In genomic region chrX:169036403-169037296, GRCm38 (mm10) we compare ENCODE assay signal across 8 mouse cellular contexts.
DNase-seq lines count a peak whose midpoint lies in the region; ATAC-seq and TF ChIP-seq lines count a peak whose summit lies in the region.

No protein-coding gene starts in this region.

- no peaks in the 10 kb centered on the region for H3K4me1 ChIP-seq in embryonic fibroblast, embryonic 13.5 days (ENCODE audit: control insufficient read depth, insufficient read depth, low read length)
- H3K4me1 ChIP-seq in heart, embryonic 10.5 days, result no peaks in the 10 kb centered on the region
- no peaks in the 10 kb centered on the region for H3K4me1 ChIP-seq in kidney, embryonic 14.5 days (ENCODE audit: control insufficient read depth, insufficient read depth, low read length)
- H3K4me1 ChIP-seq in limb, embryonic 14.5 days (ENCODE audit: control insufficient read depth, insufficient read depth, low read length), result no peaks in the 10 kb centered on the region
- no peaks in the 10 kb centered on the region for H3K4me1 ChIP-seq in midbrain, embryonic 15.5 days

- 16% methylated on average over 29 of the region's 32 CpGs for WGBS in heart, embryonic 10.5 days
- 20% methylated on average over 32 of the region's 32 CpGs for WGBS in kidney, embryonic 14.5 days
- WGBS in limb, embryonic 14.5 days, result 19% methylated on average over 31 of the region's 32 CpGs
- WGBS in midbrain, embryonic 15.5 days, result 29% methylated on average over 32 of the region's 32 CpGs

- peak overlapping the region; percentile 44 for H3K4me3 ChIP-seq in embryonic fibroblast, embryonic 13.5 days (ENCODE audit: insufficient read depth, low read length)
- H3K4me3 ChIP-seq in heart, embryonic 10.5 days, result peak overlapping the region; percentile 59
- H3K4me3 ChIP-seq in kidney, embryonic 14.5 days (ENCODE audit: low read length), result peak overlapping the region; percentile 33
- peak overlapping the region; percentile 28 for H3K4me3 ChIP-seq in limb, embryonic 14.5 days (replicated peaks; ENCODE audit: low read length)
- peak overlapping the region; percentile 37 for H3K4me3 ChIP-seq in midbrain, embryonic 15.5 days

- peak; percentile 99 for ATAC-seq in kidney, embryonic 14.5 days (ENCODE audit: low FRiP score, low TSS enrichment)
- peak; percentile 79 for ATAC-seq in limb, embryonic 14.5 days (ENCODE audit: low FRiP score, low read depth)
- peak; percentile 94 for ATAC-seq in midbrain, embryonic 15.5 days (replicated peaks)
- ATAC-seq in activated CD4-positive, CD25-positive, alpha-beta regulatory T cell, adult 4 months, result no peak

- H3K27me3 ChIP-seq in heart, embryonic 10.5 days (ENCODE audit: insufficient read depth, poor library complexity, severe bottlenecking), result peaks cover 16% of the 10 kb centered on the region; the same call in 1 of the 2 replicates
- no peaks in the 10 kb centered on the region; the same call in 1 of the 2 replicates for H3K27me3 ChIP-seq in kidney, embryonic 14.5 days (ENCODE audit: control insufficient read depth, insufficient read depth, low read length)
- no peaks in the 10 kb centered on the region for H3K27me3 ChIP-seq in limb, embryonic 14.5 days (ENCODE audit: control insufficient read depth, insufficient read depth, low read length)
- H3K27me3 ChIP-seq in midbrain, embryonic 15.5 days (replicated peaks), result peaks cover 25% of the 10 kb centered on the region

- H3K27ac ChIP-seq in embryonic fibroblast, embryonic 13.5 days (ENCODE audit: insufficient read depth, low read length), result no peak overlapping the region
- H3K27ac ChIP-seq in heart, embryonic 10.5 days, result peak overlapping the region; percentile 73; the same call in 1 of the 2 replicates
- no peak overlapping the region for H3K27ac ChIP-seq in kidney, embryonic 14.5 days (ENCODE audit: low read depth, low read length)
- no peak overlapping the region for H3K27ac ChIP-seq in limb, embryonic 14.5 days (replicated peaks; ENCODE audit: low read depth, low read length)
- H3K27ac ChIP-seq in midbrain, embryonic 15.5 days, result no peak overlapping the region

- DNase-seq in brain, embryonic 14.5 days (ENCODE audit: low read depth), result peak; percentile 80
- peak; percentile 83 for DNase-seq in heart, embryonic 10.5 days (ENCODE audit: low spot score)
- peak; percentile 54 for DNase-seq in limb, embryonic 14.5 days (ENCODE audit: low spot score)
- peak; percentile 56 to 63 for DNase-seq in spleen, adult 18-20 months

- H3K9ac ChIP-seq in kidney, embryonic 14.5 days (ENCODE audit: low read depth, low read length), result peak overlapping the region; percentile 47
- 0 out of 2 replicates have a peak overlapping the region, but pooled peaks have one; percentile 28 for H3K9ac ChIP-seq in limb, embryonic 14.5 days (ENCODE audit: low read depth, low read length, severe bottlenecking)
- no peak overlapping the region; the same call in 1 of the 2 replicates for H3K9ac ChIP-seq in midbrain, embryonic 15.5 days

- no peak for TF ChIP-seq POLR2A in brain, embryonic 14.5 days (IDR thresholded peaks at IDR 0.05; ENCODE audit: borderline replicate concordance, extremely low read depth, insufficient read depth, insufficient read length, poor library complexity, severe bottlenecking)
- TF ChIP-seq POLR2A in embryonic fibroblast, embryonic 13.5 days (IDR thresholded peaks at IDR 0.05; ENCODE audit: low read depth, low read length), result 0 out of 2 replicates have a peak, but pooled peaks have one; percentile 20
- no peak for TF ChIP-seq POLR2A in limb, embryonic 14.5 days (IDR thresholded peaks at IDR 0.05; ENCODE audit: borderline replicate concordance, extremely low read depth, insufficient read depth, insufficient read length)

- H3K36me3 ChIP-seq in heart, embryonic 10.5 days, result no peaks in the 10 kb centered on the region
- H3K36me3 ChIP-seq in kidney, embryonic 14.5 days (ENCODE audit: control insufficient read depth, insufficient read depth, low read length), result no peaks in the 10 kb centered on the region
- H3K36me3 ChIP-seq in limb, embryonic 14.5 days (ENCODE audit: control insufficient read depth, insufficient read depth, low read length), result no peaks in the 10 kb centered on the region
- no peaks in the 10 kb centered on the region for H3K36me3 ChIP-seq in midbrain, embryonic 15.5 days (replicated peaks)

- H3K4me2 ChIP-seq in kidney, embryonic 14.5 days (replicated peaks; ENCODE audit: low read depth, low read length), result peak overlapping the region; percentile 49
- peak overlapping the region; percentile 48 for H3K4me2 ChIP-seq in limb, embryonic 14.5 days (replicated peaks; ENCODE audit: low read depth, low read length, severe bottlenecking)
- peak overlapping the region; percentile 64 for H3K4me2 ChIP-seq in midbrain, embryonic 15.5 days

- peak; percentile 33; the same call in 1 of the 2 replicates for TF ChIP-seq CTCF in brain, embryonic 14.5 days (IDR thresholded peaks at IDR 0.05; ENCODE audit: borderline replicate concordance, extremely low read depth, insufficient read depth, insufficient read length)
- peak; percentile 39; the same call in 1 of the 2 replicates for TF ChIP-seq CTCF in embryonic fibroblast, embryonic 13.5 days (IDR thresholded peaks at IDR 0.05; ENCODE audit: borderline replicate concordance, insufficient read depth, low read length)

- H3K9me3 ChIP-seq in heart, embryonic 10.5 days, result no peaks in the 10 kb centered on the region
- H3K9me3 ChIP-seq in kidney, embryonic 14.5 days (ENCODE audit: control insufficient read depth, low read length), result no peaks in the 10 kb centered on the region
- no peaks in the 10 kb centered on the region for H3K9me3 ChIP-seq in limb, embryonic 14.5 days (ENCODE audit: control insufficient read depth, low read length)
- no peaks in the 10 kb centered on the region for H3K9me3 ChIP-seq in midbrain, embryonic 15.5 days
